In the genomic region with DNA sequence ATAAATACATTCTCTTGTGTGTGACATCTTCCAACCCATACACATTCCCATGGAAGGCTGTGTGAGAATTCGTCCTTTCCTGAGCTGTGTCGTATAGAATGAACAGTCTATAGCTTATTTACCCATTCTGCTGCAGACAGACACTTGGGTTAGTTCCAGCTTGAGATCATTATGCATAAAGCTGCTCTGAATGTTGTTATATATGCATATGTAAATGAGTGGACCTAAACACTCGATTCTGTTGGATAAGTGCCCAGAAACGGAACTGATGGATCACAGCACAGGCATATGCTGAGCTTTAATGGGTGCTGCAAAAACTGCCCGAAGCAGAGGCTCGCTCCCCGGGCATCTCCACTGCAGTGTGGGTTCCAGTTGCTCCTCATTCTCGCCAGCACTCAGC, we compare ENCODE assay signal across 13 mouse cellular contexts.
A peak's percentile ranks its signal among the peaks of the same experiment; 100 is the strongest.
DNase-seq lines count a peak whose midpoint lies in the region; ATAC-seq lines count a peak whose summit lies in the region.
"Had no signal": no experiment of that assay in that cellular context is flagged by ENCODE, and none has a peak within 500 bp of the region (broad histone marks: within the 10 kb centered on the region; RNA-seq: fewer than 3 reads in every experiment).

No protein-coding gene starts in this region.

- H3K4me3 ChIP-seq in hindbrain, embryonic 14.5 days (replicated peaks; ENCODE audit: low read length): no peak overlapping the region
- no peak overlapping the region for H3K4me3 ChIP-seq in neural tube, embryonic 12.5 days
- H3K4me3 ChIP-seq: heart, embryonic 10.5 days; myocyte had no signal

- H3K9ac ChIP-seq in hindbrain, embryonic 14.5 days: no peak overlapping the region
- H3K9ac ChIP-seq in neural tube, embryonic 12.5 days: no peak overlapping the region

- no peaks in the 10 kb centered on the region for H3K27me3 ChIP-seq in hindbrain, embryonic 14.5 days (ENCODE audit: control insufficient read depth, insufficient read depth, low read length)
- 0 out of 2 replicates have a peak, but pooled peaks cover 2% of the 10 kb centered on the region for H3K27me3 ChIP-seq in neural tube, embryonic 12.5 days (replicated peaks)

- H3K27ac ChIP-seq in hindbrain, embryonic 14.5 days: peak overlapping the region; percentile 59
- no peak overlapping the region for H3K27ac ChIP-seq in neural tube, embryonic 12.5 days
- H3K27ac ChIP-seq: heart, embryonic 10.5 days had no signal

- H3K4me1 ChIP-seq in hindbrain, embryonic 14.5 days (replicated peaks; ENCODE audit: control insufficient read depth, insufficient read depth, low read length): peaks cover 32% of the 10 kb centered on the region
- peaks cover 27% of the 10 kb centered on the region for H3K4me1 ChIP-seq in neural tube, embryonic 12.5 days

- no peaks in the 10 kb centered on the region for H3K36me3 ChIP-seq in hindbrain, embryonic 14.5 days (replicated peaks; ENCODE audit: control insufficient read depth, insufficient read depth)
- H3K36me3 ChIP-seq in neural tube, embryonic 12.5 days: no peaks in the 10 kb centered on the region

- 35% methylated on average over 8 of the region's 8 CpGs for WGBS in hindbrain, embryonic 14.5 days
- 42% methylated on average over 8 of the region's 8 CpGs for WGBS in neural tube, embryonic 12.5 days

- no peaks in the 10 kb centered on the region for H3K9me3 ChIP-seq in hindbrain, embryonic 14.5 days (ENCODE audit: control insufficient read depth, low read length)
- no peaks in the 10 kb centered on the region for H3K9me3 ChIP-seq in neural tube, embryonic 12.5 days
- H3K9me3 ChIP-seq: heart, embryonic 10.5 days had no signal

- ATAC-seq in hindbrain, embryonic 14.5 days (ENCODE audit: low FRiP score): peak; percentile 65
- ATAC-seq in neural tube, embryonic 12.5 days (ENCODE audit: low FRiP score, low read depth): peak; percentile 83

- peak; percentile 46 to 82 for DNase-seq in frontal cortex, adult 2 months (ENCODE audit: extremely low spot score in 1 of 2, low spot score in 1 of 2)
- no peak for DNase-seq in frontal cortex, postnatal 25 days (ENCODE audit: low spot score in 2 of 2)
- DNase-seq in NIH3T3 (ENCODE audit: low read depth) (peak; percentile 10), adipocyte (ENCODE audit: low spot score) (no peak)
- peak; percentile 47 for DNase-seq in hindbrain, embryonic 14.5 days (ENCODE audit: low spot score)
- DNase-seq in spleen, adult 12 weeks (ENCODE audit: low spot score): no peak
- no peak for DNase-seq in kidney, adult 18-20 months
- DNase-seq: adrenal gland, postnatal 14 days; cerebellum, adult 8-10 months; kidney, adult 2 months had no signal

- no peak overlapping the region for H3K4me2 ChIP-seq in hindbrain, embryonic 14.5 days (replicated peaks)
- H3K4me2 ChIP-seq in neural tube, embryonic 12.5 days (replicated peaks): no peak overlapping the region

Comparison
In these comparisons a context has a peak if more than half of its experiments do, and no peak if none do; other contexts are left out.
1. DNase-seq: peak in frontal cortex, adult 2 months (2 of 2), NIH3T3 (single experiment) and hindbrain, embryonic 14.5 days (single experiment); none in frontal cortex, postnatal 25 days (0 of 2), spleen, adult 12 weeks (single experiment), adipocyte (single experiment) and kidney, adult 18-20 months (single experiment).